Mouse (Mus musculus): ENCODE results near the gene Prss38. TPM values are rescaled to one million over a fixed set of nuclear protein-coding genes. Genes with fewer than 3 reads are reported as not detected.

Gene Prss38
- polyA plus RNA-seq, 1 experiment from 2014 or later = not detected

Small RNA genes lying within 50 kb of the gene (microRNA-seq; reads per million reads assigned to microRNA genes)
- gene Gm24756 = not detected

Other genes starting within 250 kb of the Prss38 start
- 0.42 and 0.51 TPM in 2 replicates for gene Obscn, start 239.3 kb downstream of the Prss38 start, polyA plus RNA-seq (2016; fragmentation: Nextera tagmentation; extraction: Ambion mirVana)
- gene Iba57, start 211.9 kb downstream of the Prss38 start, polyA plus RNA-seq (2016; fragmentation: Nextera tagmentation; extraction: Ambion mirVana) = 14.2 and 14.5 TPM in 2 replicates
- gene Gjc2, start 192.4 kb downstream of the Prss38 start, polyA plus RNA-seq (2016; fragmentation: Nextera tagmentation; extraction: Ambion mirVana) = 0.10 and 0.14 TPM in 2 replicates
- 73.7 and 81.3 TPM in 2 replicates for gene Guk1, start 183.4 kb downstream of the Prss38 start, polyA plus RNA-seq (2016; fragmentation: Nextera tagmentation; extraction: Ambion mirVana)
- 78.3 and 82.8 TPM in 2 replicates for gene Mrpl55, start 173.2 kb downstream of the Prss38 start, polyA plus RNA-seq (2016; fragmentation: Nextera tagmentation; extraction: Ambion mirVana)
- gene 2310033P09Rik, start 167.3 kb downstream of the Prss38 start, polyA plus RNA-seq (2016; fragmentation: Nextera tagmentation; extraction: Ambion mirVana) = 25.1 and 26.6 TPM in 2 replicates
- gene Arf1, start 147.4 kb downstream of the Prss38 start, polyA plus RNA-seq (2016; fragmentation: Nextera tagmentation; extraction: Ambion mirVana) = 341 TPM in 2 replicates
- gene Wnt3a, start 84.9 kb downstream of the Prss38 start, polyA plus RNA-seq (2016; fragmentation: Nextera tagmentation; extraction: Ambion mirVana) = 0.06 TPM in 1 of 2 replicates, not detected in the other
- 0.32 and 0.50 TPM in 2 replicates for gene Wnt9a, start 68.7 kb downstream of the Prss38 start, polyA plus RNA-seq (2016; fragmentation: Nextera tagmentation; extraction: Ambion mirVana)
- 7.5 and 7.7 TPM in 2 replicates for gene Jmjd4, start 74.4 kb upstream of the Prss38 start, polyA plus RNA-seq (2016; fragmentation: Nextera tagmentation; extraction: Ambion mirVana)
- gene Snap47, start 75.5 kb upstream of the Prss38 start, polyA plus RNA-seq (2016; fragmentation: Nextera tagmentation; extraction: Ambion mirVana) = 34.4 and 35.8 TPM in 2 replicates
- gene Zfp867, start 96.8 kb upstream of the Prss38 start, polyA plus RNA-seq (2016; fragmentation: Nextera tagmentation; extraction: Ambion mirVana) = 1.3 and 1.7 TPM in 2 replicates
- gene Zkscan17, start 151.1 kb upstream of the Prss38 start, polyA plus RNA-seq (2016; fragmentation: Nextera tagmentation; extraction: Ambion mirVana) = 8.6 and 9.1 TPM in 2 replicates
- 0.41 and 0.43 TPM in 2 replicates for gene Nlrp3, start 165.9 kb upstream of the Prss38 start, polyA plus RNA-seq (2016; fragmentation: Nextera tagmentation; extraction: Ambion mirVana)
- not detected in 2 replicates for gene Olfr222, start 200.6 kb upstream of the Prss38 start, polyA plus RNA-seq (2016; fragmentation: Nextera tagmentation; extraction: Ambion mirVana)
- not detected in 2 replicates for gene Olfr223, start 217.6 kb upstream of the Prss38 start, polyA plus RNA-seq (2016; fragmentation: Nextera tagmentation; extraction: Ambion mirVana)

Measured in liver, embryonic 12.5 days (tissue).